Mouse (Mus musculus): ENCODE data around the gene Fcrla. TPM values are rescaled to one million over a fixed set of nuclear protein-coding genes. Genes with fewer than 3 reads are reported as not detected.
A peak's percentile ranks its signal among the peaks of the same experiment; 100 is the strongest.
"Not testable (repeated sequence)": the region's sequence is repeated elsewhere in the genome, so short reads cannot be mapped to it uniquely, and the experiment has no call there.

Gene Fcrla
- under 1 TPM; 0.84 to 1.00 TPM for total RNA-seq (2021)
- long read RNA-seq, experiment 1 = 0 reads
- long read RNA-seq, experiment 2 = 0 reads

GRCm38 (mm10) chr1:170927378-170927777, at the start of gene Fcrla:
Gene Fcrla, minus strand, starts transcription at chr1:170927583.
- DNase-seq = no peak
- intact Hi-C loops (cut with DNase I) = no loop called here

GRCm38 (mm10) chr1:170976447-170976846, 49.1 kb upstream of the Fcrla start, which contains the start of gene Fcgr2b:
Gene Fcgr2b, minus strand, starts transcription at chr1:170976547.
- no peak for DNase-seq

GRCm38 (mm10) chr1:170975751-170976161, 48.4 kb upstream of the Fcrla start:
- peak in 1 of 2 experiments; percentile 16 for DNase-seq
- intact Hi-C loops (cut with DNase I) = no loop called here

More at GRCm38 (mm10) chr1:170976447-170976846, 49.1 kb upstream of the Fcrla start, which contains the start of gene Fcgr2b:
- intact Hi-C loops (cut with DNase I) = no loop called here

GRCm38 (mm10) chr1:170975350-170975749, 48.0 kb upstream of the Fcrla start:
- DNase-seq; intact Hi-C loops (cut with DNase I): not testable (repeated sequence)

- intact Hi-C loops (cut with DNase I) = no loop called here
- DNase-seq = no peak
These were observed 47.4 kb upstream of the Fcrla start for GRCm38 (mm10) chr1:170974736-170975135.

- DNase-seq = no peak
- intact Hi-C loops (cut with DNase I) = no loop called here
These were observed 46.8 kb upstream of the Fcrla start for GRCm38 (mm10) chr1:170974171-170974570.

- intact Hi-C loops (cut with DNase I) = no loop called here
- no peak for DNase-seq
These were observed 45.6 kb upstream of the Fcrla start for GRCm38 (mm10) chr1:170972936-170973335.

- intact Hi-C loops (cut with DNase I) = no loop called here
- DNase-seq = no peak
These were observed 45.1 kb upstream of the Fcrla start for GRCm38 (mm10) chr1:170972494-170972893.

- intact Hi-C loops (cut with DNase I) = no loop called here
- no peak for DNase-seq
These were observed 41.2 kb upstream of the Fcrla start for GRCm38 (mm10) chr1:170968576-170968975.

- intact Hi-C loops (cut with DNase I) = no loop called here
- peak in 1 of 2 experiments; percentile 10 for DNase-seq
These were observed 40.2 kb upstream of the Fcrla start for GRCm38 (mm10) chr1:170967581-170967980.

- DNase-seq = no peak
- intact Hi-C loops (cut with DNase I) = no loop called here
These were observed 35.7 kb upstream of the Fcrla start for GRCm38 (mm10) chr1:170963087-170963486.

GRCm38 (mm10) chr1:170962301-170962700, 34.9 kb upstream of the Fcrla start:
- peak in 1 of 2 experiments; percentile 1 for DNase-seq
- intact Hi-C loops (cut with DNase I) = no loop called here

GRCm38 (mm10) chr1:170961101-170961500, 33.7 kb upstream of the Fcrla start:
- no peak for DNase-seq
- intact Hi-C loops (cut with DNase I) = no loop called here

- intact Hi-C loops (cut with DNase I) = no loop called here
- DNase-seq = no peak
These were observed 32.4 kb upstream of the Fcrla start for GRCm38 (mm10) chr1:170959791-170960190.

- DNase-seq = no peak
These were observed 30.8 kb upstream of the Fcrla start for GRCm38 (mm10) chr1:170958225-170958624.

GRCm38 (mm10) chr1:170953192-170953591, 25.8 kb upstream of the Fcrla start:
- intact Hi-C loops (cut with DNase I) = no loop called here
- no peak for DNase-seq

More at GRCm38 (mm10) chr1:170958225-170958624, 30.8 kb upstream of the Fcrla start:
- intact Hi-C loops (cut with DNase I) = no loop called here

GRCm38 (mm10) chr1:170950772-170951171, 23.4 kb upstream of the Fcrla start:
- intact Hi-C loops (cut with DNase I) = no loop called here

GRCm38 (mm10) chr1:170944908-170945307, 17.5 kb upstream of the Fcrla start:
- DNase-seq; intact Hi-C loops (cut with DNase I): not testable (repeated sequence)

More at GRCm38 (mm10) chr1:170950772-170951171, 23.4 kb upstream of the Fcrla start:
- DNase-seq = no peak

GRCm38 (mm10) chr1:170944151-170944550, 16.8 kb upstream of the Fcrla start:
- intact Hi-C loops (cut with DNase I); DNase-seq: not testable (repeated sequence)

- intact Hi-C loops (cut with DNase I) = no loop called here
- DNase-seq = no peak
These were observed 11.9 kb upstream of the Fcrla start for GRCm38 (mm10) chr1:170939255-170939654.

- intact Hi-C loops (cut with DNase I) = no loop called here
These were observed 7.0 kb upstream of the Fcrla start for GRCm38 (mm10) chr1:170934383-170934782.

GRCm38 (mm10) chr1:170933940-170934339, 6.6 kb upstream of the Fcrla start:
- DNase-seq = no peak
- intact Hi-C loops (cut with DNase I) = no loop called here

More at GRCm38 (mm10) chr1:170934383-170934782, 7.0 kb upstream of the Fcrla start:
- no peak for DNase-seq
